Mouse (Mus musculus): ENCODE measurements at regions not wholly inside any gene's neighbourhood (a gene's known extent, or its start where the extent isn't known, plus 50 kb on each side); places are given as distances from the start of the nearest gene placed in this dataset.
A peak's percentile ranks its signal among the peaks of the same experiment; 100 is the strongest.

GRCm38 (mm10) chr13:34398061-34398787 lies 53.2 kb upstream of the Slc22a23 start:
- Histone ChIP-seq H3K4me2 (ENCODE audit: low read depth, severe bottlenecking) (no peak overlapping the region), H3K36me3 (ENCODE audit: control insufficient read depth, insufficient read depth, low read length) (no peaks in the 10 kb centered on the region), H3K9ac (ENCODE audit: low read length) (no peak overlapping the region), H3K4me3 (ENCODE audit: low read depth, low read length) (no peak overlapping the region), H3K9me3 (ENCODE audit: control insufficient read depth, low read length) (no peaks in the 10 kb centered on the region), H3K27ac (replicated peaks; ENCODE audit: low read depth, low read length) (no peak overlapping the region), H3K4me1 (ENCODE audit: control insufficient read depth, insufficient read depth, low read length) (peaks cover 5% of the 10 kb centered on the region; the same call in 1 of the 2 replicates), H3K27me3 (ENCODE audit: control insufficient read depth, insufficient read depth, low read length) (no peaks in the 10 kb centered on the region)
- ATAC-seq (ENCODE audit: insufficient number of reproducible peaks, low FRiP score, low TSS enrichment, low read depth) = no peak
- no peak for DNase-seq (ENCODE audit: low spot score)
- WGBS = 48% methylated on average over 10 of the region's 10 CpGs

GRCm38 (mm10) chr13:34395504-34395903 lies 50.5 kb upstream of the Slc22a23 start:
- Histone ChIP-seq H3K4me3 (ENCODE audit: low read depth, low read length) (no peak overlapping the region), H3K27ac (replicated peaks; ENCODE audit: low read depth, low read length) (no peak overlapping the region; the same call in 1 of the 2 replicates), H3K27me3 (ENCODE audit: control insufficient read depth, insufficient read depth, low read length) (no peaks in the 10 kb centered on the region), H3K9me3 (ENCODE audit: control insufficient read depth, low read length) (no peaks in the 10 kb centered on the region), H3K9ac (ENCODE audit: low read length) (no peak overlapping the region), H3K4me1 (ENCODE audit: control insufficient read depth, insufficient read depth, low read length) (peaks cover 5% of the 10 kb centered on the region; the same call in 1 of the 2 replicates), H3K36me3 (ENCODE audit: control insufficient read depth, insufficient read depth, low read length) (no peaks in the 10 kb centered on the region), H3K4me2 (ENCODE audit: low read depth, severe bottlenecking) (no peak overlapping the region)
- ATAC-seq (ENCODE audit: insufficient number of reproducible peaks, low FRiP score, low TSS enrichment, low read depth) (no peak), DNase-seq (ENCODE audit: low spot score) (peak; percentile 25)

GRCm38 (mm10) chr13:34395010-34395409 lies 50.0 kb upstream of the Slc22a23 start:
- Histone ChIP-seq H3K4me1 (ENCODE audit: control insufficient read depth, insufficient read depth, low read length) (peaks cover 5% of the 10 kb centered on the region; the same call in 1 of the 2 replicates), H3K9ac (ENCODE audit: low read length) (no peak overlapping the region), H3K9me3 (ENCODE audit: control insufficient read depth, low read length) (no peaks in the 10 kb centered on the region), H3K27ac (replicated peaks; ENCODE audit: low read depth, low read length) (no peak overlapping the region; the same call in 1 of the 2 replicates), H3K36me3 (ENCODE audit: control insufficient read depth, insufficient read depth, low read length) (no peaks in the 10 kb centered on the region), H3K4me3 (ENCODE audit: low read depth, low read length) (no peak overlapping the region), H3K27me3 (ENCODE audit: control insufficient read depth, insufficient read depth, low read length) (no peaks in the 10 kb centered on the region), H3K4me2 (ENCODE audit: low read depth, severe bottlenecking) (no peak overlapping the region)
- WGBS = 59% methylated on average over 1 of the region's 1 CpGs
- ATAC-seq (ENCODE audit: insufficient number of reproducible peaks, low FRiP score, low TSS enrichment, low read depth) (no peak), DNase-seq (ENCODE audit: low spot score) (no peak)

Data from limb, embryonic 11.5 days (tissue).